ENCODE assay signal across 8 mouse cellular contexts in the genomic region with DNA sequence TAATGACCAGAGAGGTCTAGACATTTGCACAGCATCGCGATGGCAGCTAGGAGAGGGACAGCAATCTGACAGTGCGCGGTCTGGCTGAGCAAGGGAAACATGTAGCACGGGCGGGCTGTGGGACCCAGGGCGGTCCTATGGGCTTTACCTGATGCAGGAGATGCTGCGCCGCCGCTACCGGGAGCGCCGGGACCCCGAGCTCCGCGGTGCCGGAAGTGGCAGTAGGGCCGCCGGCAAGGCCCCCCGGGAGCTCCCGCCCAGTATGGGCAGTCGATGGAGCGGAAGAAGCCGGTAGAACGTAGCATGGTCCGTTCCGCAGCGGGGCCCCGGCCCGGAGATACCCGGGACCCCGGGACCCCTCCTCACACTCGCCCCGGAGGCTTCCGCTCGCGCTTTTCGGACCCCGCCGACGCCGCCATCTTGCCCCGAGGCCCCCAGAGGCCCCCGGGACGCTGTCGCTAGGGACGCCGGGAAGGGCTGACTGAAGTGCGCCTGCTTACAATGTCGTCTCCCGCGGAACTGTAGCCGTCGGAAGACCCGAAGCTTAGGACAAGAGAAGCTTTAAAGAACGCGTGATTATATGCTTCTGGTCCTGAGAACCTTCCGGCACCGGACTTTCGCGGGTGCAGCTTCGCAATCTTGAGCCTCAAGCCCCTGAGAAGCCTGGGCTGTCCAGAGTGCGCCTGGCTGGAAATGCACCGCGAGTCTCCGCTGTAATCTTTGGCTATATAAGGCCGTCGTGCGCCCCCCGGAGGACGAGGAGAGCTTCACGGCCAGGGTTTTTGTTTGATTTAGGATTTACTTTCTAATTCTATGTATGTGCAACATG. TPM values are rescaled to one million over a fixed set of nuclear protein-coding genes. Genes with fewer than 3 reads are reported as not detected.
DNase-seq lines count a peak whose midpoint lies in the region; ATAC-seq lines count a peak whose summit lies in the region.

A gene (minus strand): TSS at position 445 of the 829 bp plus-strand sequence.

- peaks cover 4% of the 10 kb centered on the region; the same call in 1 of the 2 replicates for H3K36me3 ChIP-seq in heart, embryonic 13.5 days
- H3K36me3 ChIP-seq in liver, embryonic 12.5 days = peaks cover 44% of the 10 kb centered on the region
- H3K36me3 ChIP-seq in stomach, embryonic 15.5 days = no peaks in the 10 kb centered on the region

- WGBS in heart, embryonic 13.5 days = under 1% methylated on average over 72 of the region's 72 CpGs
- WGBS in liver, embryonic 12.5 days (ENCODE audit: insufficient replicate concordance) = under 1% methylated on average over 72 of the region's 72 CpGs
- under 1% methylated on average over 72 of the region's 72 CpGs for WGBS in stomach, embryonic 15.5 days

- H3K4me2 ChIP-seq in heart, embryonic 13.5 days = peak within 1 kb of the TSS; percentile 96
- peak within 1 kb of the TSS; percentile 82 for H3K4me2 ChIP-seq in liver, embryonic 12.5 days
- H3K4me2 ChIP-seq in stomach, embryonic 15.5 days = peak within 1 kb of the TSS; percentile 76

- H3K4me3 ChIP-seq in brown adipose tissue, adult 24 weeks (ENCODE audit: insufficient read depth, low read depth, low read length) = peak within 1 kb of the TSS; percentile 74
- peak within 1 kb of the TSS; percentile 100 for H3K4me3 ChIP-seq in heart, embryonic 13.5 days
- peak within 1 kb of the TSS; percentile 96 for H3K4me3 ChIP-seq in liver, embryonic 12.5 days
- peak within 1 kb of the TSS; percentile 87 for H3K4me3 ChIP-seq in stomach, embryonic 15.5 days (replicated peaks)

- peak; percentile 66; the same call in 1 of the 2 replicates for ATAC-seq in heart, embryonic 13.5 days (ENCODE audit: extremely low read depth, insufficient number of reproducible peaks, low FRiP score, low TSS enrichment)
- ATAC-seq in liver, embryonic 12.5 days = peak; percentile 81
- peak; percentile 81 for ATAC-seq in stomach, embryonic 15.5 days (ENCODE audit: insufficient read depth, low FRiP score, low read depth)

- no peaks in the 10 kb centered on the region for H3K27me3 ChIP-seq in heart, embryonic 13.5 days (replicated peaks)
- H3K27me3 ChIP-seq in liver, embryonic 12.5 days (replicated peaks) = no peaks in the 10 kb centered on the region
- no peaks in the 10 kb centered on the region for H3K27me3 ChIP-seq in stomach, embryonic 15.5 days (replicated peaks)

- peaks cover 23% of the 10 kb centered on the region for H3K4me1 ChIP-seq in brown adipose tissue, adult 24 weeks (ENCODE audit: control insufficient read depth, insufficient read depth, insufficient read length, low read length)
- H3K4me1 ChIP-seq in heart, embryonic 13.5 days = peaks cover 48% of the 10 kb centered on the region
- peaks cover 57% of the 10 kb centered on the region for H3K4me1 ChIP-seq in liver, embryonic 12.5 days
- H3K4me1 ChIP-seq in stomach, embryonic 15.5 days = peaks cover 38% of the 10 kb centered on the region

- H3K9ac ChIP-seq in heart, embryonic 13.5 days = peak within 1 kb of the TSS; percentile 91
- peak within 1 kb of the TSS; percentile 91 for H3K9ac ChIP-seq in liver, embryonic 12.5 days
- peak within 1 kb of the TSS; percentile 99 for H3K9ac ChIP-seq in stomach, embryonic 15.5 days

- peak within 1 kb of the TSS; percentile 99 for H3K27ac ChIP-seq in brown adipose tissue, adult 24 weeks (replicated peaks; ENCODE audit: low read depth, low read length)
- peak within 1 kb of the TSS; percentile 91 for H3K27ac ChIP-seq in heart, embryonic 13.5 days (replicated peaks)
- H3K27ac ChIP-seq in liver, embryonic 12.5 days = peak within 1 kb of the TSS; percentile 87
- H3K27ac ChIP-seq in stomach, embryonic 15.5 days = peak within 1 kb of the TSS; percentile 94

- H3K9me3 ChIP-seq in heart, embryonic 13.5 days = no peaks in the 10 kb centered on the region
- H3K9me3 ChIP-seq in liver, embryonic 12.5 days (replicated peaks) = no peaks in the 10 kb centered on the region
- H3K9me3 ChIP-seq in stomach, embryonic 15.5 days = no peaks in the 10 kb centered on the region

- DNase-seq in CD4-positive, CD25-positive, alpha-beta regulatory T cell, adult 2 months (ENCODE audit: low read depth, low spot score) = peak; percentile 96
- peak; percentile 56 for DNase-seq in fat pad, adult 2 months (ENCODE audit: extremely low read depth, low read depth, low spot score)
- peak; percentile 96 for DNase-seq in kidney, postnatal 10 days
- peak; percentile 93 to 95 for DNase-seq in natural killer cell, adult 2 months (ENCODE audit: low spot score in 2 of 2)

RNA-seq across cellular contexts. Expression of the gene that starts here (rescaled TPM):
- polyA plus RNA-seq in brown adipose tissue, adult 24 weeks (2012; ENCODE audit: insufficient read depth, insufficient read length, missing spikeins) = 10.8 and 13.8 TPM in 2 replicates
- polyA plus RNA-seq in heart, embryonic 13.5 days (2015; fragmentation: Nextera tagmentation; extraction: Ambion mirVana) = 15.9 and 17.7 TPM in 2 replicates
- polyA plus RNA-seq in liver, embryonic 12.5 days (2016; fragmentation: Nextera tagmentation; extraction: Ambion mirVana) = 23.2 and 23.9 TPM in 2 replicates
- 23.2 and 23.3 TPM in 2 replicates for polyA plus RNA-seq in stomach, embryonic 15.5 days (2015; fragmentation: Nextera tagmentation; extraction: Ambion mirVana)

Comparison
In these comparisons a context has a peak if more than half of its experiments do, and no peak if none do; other contexts are left out.
1. Peak in every context shown above with its lines: DNase-seq, ATAC-seq, H3K4me3 ChIP-seq and H3K27ac ChIP-seq.